ENCODE assay signal across 9 mouse cellular contexts in the genomic region with DNA sequence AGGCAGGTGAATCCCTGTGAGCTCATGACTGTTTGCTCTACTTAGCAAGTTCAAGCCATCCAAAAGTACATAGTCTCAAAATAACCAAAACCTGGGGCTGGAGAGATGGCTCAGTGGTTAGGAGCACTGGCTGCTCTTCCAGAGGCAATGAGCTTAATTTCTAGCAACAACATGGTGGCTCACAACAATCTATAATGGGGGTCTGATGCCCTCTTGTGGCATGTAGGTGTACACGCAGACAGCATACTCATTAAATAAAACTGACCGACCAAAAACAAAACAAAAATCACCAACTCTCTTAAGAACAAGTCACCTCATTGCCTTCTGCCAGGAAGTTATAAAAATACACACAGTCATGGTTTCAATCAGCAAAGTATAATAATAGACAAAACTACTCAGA. TPM values are rescaled to one million over a fixed set of nuclear protein-coding genes. Genes with fewer than 3 reads are reported as not detected.
DNase-seq lines count a peak whose midpoint lies in the region; ATAC-seq and TF ChIP-seq lines count a peak whose summit lies in the region.
"Had no signal": no experiment of that assay in that cellular context is flagged by ENCODE, and none has a peak within 500 bp of the region (broad histone marks: within the 10 kb centered on the region; RNA-seq: fewer than 3 reads in every experiment).

No protein-coding gene starts in this region.

- peak; percentile 80 for TF ChIP-seq CTCF in layer of hippocampus, adult 2 months (conservative IDR thresholded peaks at IDR 0.05)

- no peak overlapping the region for H3K4me3 ChIP-seq in layer of hippocampus, adult 2 months
- no peak overlapping the region for H3K4me3 ChIP-seq in ES-E14 (ENCODE audit: insufficient read depth in 1 of 2, low read depth in 1 of 2, low read length in 2 of 2, poor library complexity in 1 of 2, severe bottlenecking in 1 of 2)

- H3K36me3 ChIP-seq in ES-E14 (ENCODE audit: control insufficient read depth, insufficient read depth, low read length, poor library complexity, severe bottlenecking): no peaks in the 10 kb centered on the region

- no peak overlapping the region for H3K27ac ChIP-seq in layer of hippocampus, adult 2 months
- H3K27ac ChIP-seq in ES-E14 (ENCODE audit: insufficient read depth, low read depth, low read length, poor library complexity, severe bottlenecking): no peak overlapping the region

- ATAC-seq in megakaryocyte progenitor cell, adult 5-6 weeks (replicated peaks; ENCODE audit: poor library complexity): peak; percentile 90

- H3K4me1 ChIP-seq in ES-E14 (ENCODE audit: control insufficient read depth in 2 of 2, insufficient read depth in 2 of 2, low read length in 2 of 2, poor library complexity in 1 of 2): peaks cover 0 to 1% of the 10 kb centered on the region in 2 experiments; a peak in 2 of 4 replicates

- in situ Hi-C loops in ES-E14 (cut with MboI; ENCODE audit: low sequenced_read_pairs in 2 of 2, unreplicated experiment in 2 of 2): no loop called here

- H3K9me3 ChIP-seq in ES-E14 (ENCODE audit: control insufficient read depth, insufficient read depth, low read depth, low read length): no peaks in the 10 kb centered on the region

- DNase-seq in layer of hippocampus, adult 2 months (ENCODE audit: low spot score in 2 of 2): peak in 1 of 2 experiments; percentile 16
- no peak for DNase-seq in layer of hippocampus, postnatal 25 days (ENCODE audit: extremely low spot score in 1 of 2, low spot score in 1 of 2)
- peak; percentile 51 for DNase-seq in ES-E14 (ENCODE audit: low read depth, low spot score)
- DNase-seq in brain, adult 2 months (ENCODE audit: low read depth, low spot score): peak; percentile 58
- no peak for DNase-seq in testis, postnatal 14 days (ENCODE audit: low spot score)
- no peak for DNase-seq in left cerebral cortex, adult 8-10 months (ENCODE audit: low spot score in 2 of 2)
- DNase-seq: heart, postnatal 36 days; right cerebral cortex, postnatal 25 days had no signal

- H3K9ac ChIP-seq in ES-E14 (ENCODE audit: insufficient read depth, low read depth, low read length, poor library complexity, severe bottlenecking): no peak overlapping the region

TF ChIP-seq in ES-E14, 5 proteins besides CTCF, POLR2A, EP300 and RAD21:
- TF ChIP-seq HCFC1 (IDR thresholded peaks at IDR 0.05; ENCODE audit: borderline replicate concordance, insufficient read depth, low read length): peak; percentile 32; the same call in 1 of the 2 replicates
- no peak for TF ChIP-seq CHD2 (IDR thresholded peaks at IDR 0.05; ENCODE audit: low read depth, low read length)
- TF ChIP-seq MAFK (IDR thresholded peaks at IDR 0.05; ENCODE audit: insufficient read depth, low read depth, low read length): no peak
- TF ChIP-seq ZC3H11A (IDR thresholded peaks at IDR 0.05; ENCODE audit: borderline replicate concordance, low read depth, low read length): peak; percentile 95
- no peak for TF ChIP-seq ZNF384 (IDR thresholded peaks at IDR 0.05; ENCODE audit: low read depth, low read length)
TF ChIP-seq in ES-E14: peak in this region for 2.

RNA-seq across cellular contexts. Expression of a gene that starts 26.4 kb away (rescaled TPM):
- total RNA-seq in layer of hippocampus, adult 2 months (2021): 10 to 100 TPM; 47.4 to 47.5 TPM
- 10 to 100 TPM; 45.9 to 47.4 TPM for total RNA-seq in layer of hippocampus, postnatal 25 days (2021)
- 13.6 and 13.9 TPM in 2 replicates for total RNA-seq in ES-E14 (2012; rRNA removed)
- total RNA-seq in megakaryocyte progenitor cell, adult 5-6 weeks (2015): 64.8 and 74.2 TPM in 2 replicates
- 61.5 and 70.9 TPM in 2 replicates for total RNA-seq in megakaryocyte progenitor cell, adult 5-6 weeks (2017)
- 10 to 100 TPM; 56.7 to 61.0 (median 58.2) TPM for total RNA-seq in left cerebral cortex, adult 8-10 months (2022)

RNA-seq across cellular contexts. Expression of a gene that starts 27.1 kb away (rescaled TPM):
- not detected for total RNA-seq in layer of hippocampus, adult 2 months (2021)
- total RNA-seq in layer of hippocampus, postnatal 25 days (2021): not detected
- total RNA-seq in ES-E14 (2012; rRNA removed): 0.54 and 1.4 TPM in 2 replicates
- total RNA-seq in megakaryocyte progenitor cell, adult 5-6 weeks (2015): 1.0 and 2.2 TPM in 2 replicates
- 0.17 TPM in 1 of 2 replicates, not detected in the other for total RNA-seq in megakaryocyte progenitor cell, adult 5-6 weeks (2017)
- under 1 TPM in 1 of 4 experiments, not detected in 3; 0.76 TPM for total RNA-seq in left cerebral cortex, adult 8-10 months (2022)
- total RNA-seq: heart, postnatal 36 days had no signal

RNA-seq across cellular contexts. Expression of a gene that starts 43.3 kb away (rescaled TPM):
- 10 to 100 TPM; 20.3 to 22.1 TPM for total RNA-seq in layer of hippocampus, adult 2 months (2021)
- total RNA-seq in layer of hippocampus, postnatal 25 days (2021): 10 to 100 TPM; 19.2 to 21.5 TPM
- 0.76 and 1.4 TPM in 2 replicates for total RNA-seq in ES-E14 (2012; rRNA removed)
- 427 and 476 TPM in 2 replicates for total RNA-seq in megakaryocyte progenitor cell, adult 5-6 weeks (2015)
- 226 and 286 TPM in 2 replicates for total RNA-seq in megakaryocyte progenitor cell, adult 5-6 weeks (2017)
- 10 to 100 TPM; 24.3 to 28.5 (median 27.2) TPM for total RNA-seq in left cerebral cortex, adult 8-10 months (2022)

Comparison
In these comparisons a context has a peak if more than half of its experiments do, and no peak if none do; other contexts are left out.
1. DNase-seq: peak in ES-E14 (single experiment) and brain, adult 2 months (single experiment); none in layer of hippocampus, postnatal 25 days (0 of 2), testis, postnatal 14 days (single experiment) and left cerebral cortex, adult 8-10 months (0 of 2).